Mouse (Mus musculus) embryonic fibroblast, embryonic 13.5 days (primary cell): ENCODE results near the gene Eid3.

ENCODE experiments used
- CTCF ChIP-seq: IDR thresholded peaks from 2 replicates; pipeline ENCODE4 v1.5.1; 2011; ENCODE audit warnings: mild to moderate bottlenecking, control low read depth, low read length, moderate library complexity, borderline replicate concordance; ENCODE audit not compliant: insufficient read depth
- POLR2A ChIP-seq: IDR thresholded peaks from 2 replicates; pipeline ENCODE4 v1.6.1; 2011; ENCODE audit warnings: low read depth, mild to moderate bottlenecking, control low read depth, low read length, moderate library complexity

- TF ChIP-seq CTCF (no peak), POLR2A (no peak)
Measured at GRCm38 (mm10) chr10:82892442-82893055, 26.1 kb downstream of the Eid3 start.
